1 mouse cellular context compared by ENCODE assay signal in the genomic region with DNA sequence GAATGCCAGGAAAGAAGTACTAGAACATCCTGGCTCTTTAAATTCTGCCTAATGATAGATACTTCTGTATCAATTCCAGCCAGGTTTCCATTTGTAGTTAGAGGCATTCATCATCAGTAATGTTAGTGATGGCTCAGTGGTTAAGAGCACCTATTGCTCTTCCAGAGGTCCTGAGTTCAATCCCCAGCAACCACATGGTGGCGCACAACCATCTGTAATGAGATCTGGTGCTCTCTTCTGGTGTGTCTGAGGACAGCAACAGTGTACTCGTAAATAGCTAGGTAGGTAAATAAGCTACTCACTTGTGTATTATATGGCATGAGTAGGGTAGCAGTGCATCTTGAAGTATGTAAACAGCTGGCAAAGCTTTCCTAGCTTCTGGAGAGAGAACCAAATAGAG.
A peak's percentile ranks its signal among the peaks of the same experiment; 100 is the strongest.
TF ChIP-seq lines count a peak whose summit lies in the region.

No protein-coding gene starts in this region.

TF ChIP-seq in MEL, 35 proteins besides CTCF, POLR2A, EP300 and RAD21:
- TF ChIP-seq SMC3 (IDR thresholded peaks at IDR 0.05; ENCODE audit: low read depth, low read length) (peak; percentile 34), USF2 (IDR thresholded peaks at IDR 0.05; ENCODE audit: borderline replicate concordance in 1 of 2, insufficient read depth in 1 of 2, low read depth in 1 of 2, low read length in 2 of 2) (no peak)
